ENCODE assay signal across 23 mouse cellular contexts in genomic region chr4:136967511-136967910, GRCm38 (mm10). TPM values are rescaled to one million over a fixed set of nuclear protein-coding genes. Genes with fewer than 3 reads are reported as not detected.
DNase-seq lines count a peak whose midpoint lies in the region; ATAC-seq lines count a peak whose summit lies in the region.
"Had no signal": no experiment of that assay in that cellular context is flagged by ENCODE, and none has a peak within 500 bp of the region (broad histone marks: within the 10 kb centered on the region; RNA-seq: fewer than 3 reads in every experiment).

No protein-coding gene starts in this region.

- H3K9ac ChIP-seq in forebrain, embryonic 11.5 days (ENCODE audit: low read length), result no peak overlapping the region
- H3K9ac ChIP-seq in midbrain, embryonic 11.5 days (ENCODE audit: low read length), result no peak overlapping the region
- H3K9ac ChIP-seq in intestine, embryonic 16.5 days (ENCODE audit: low read depth, low read length), result no peak overlapping the region
- H3K9ac ChIP-seq: embryonic facial prominence, embryonic 12.5 days; limb, embryonic 13.5 days; liver, embryonic 14.5 days; neural tube, embryonic 13.5 days had no signal

- H3K4me3 ChIP-seq in forebrain, embryonic 10.5 days, result no peak overlapping the region
- H3K4me3 ChIP-seq in forebrain, embryonic 11.5 days (ENCODE audit: low read depth, low read length), result no peak overlapping the region
- no peak overlapping the region for H3K4me3 ChIP-seq in midbrain, embryonic 11.5 days (ENCODE audit: low read depth, low read length)
- H3K4me3 ChIP-seq in intestine, embryonic 16.5 days (ENCODE audit: low read length), result no peak overlapping the region
- H3K4me3 ChIP-seq: embryonic facial prominence, embryonic 12.5 days; erythroblast, embryonic 14.5 days; heart, adult 2 months; limb, embryonic 13.5 days; neural tube, embryonic 13.5 days had no signal

- no peak overlapping the region for H3K4me2 ChIP-seq in forebrain, embryonic 11.5 days (ENCODE audit: low read depth, low read length, severe bottlenecking)
- H3K4me2 ChIP-seq in midbrain, embryonic 11.5 days, result no peak overlapping the region; the same call in 1 of the 2 replicates
- H3K4me2 ChIP-seq in intestine, embryonic 16.5 days (ENCODE audit: low read depth, low read length), result no peak overlapping the region
- H3K4me2 ChIP-seq: embryonic facial prominence, embryonic 12.5 days; limb, embryonic 13.5 days; neural tube, embryonic 13.5 days had no signal

- WGBS in forebrain, embryonic 10.5 days, result 47% methylated on average over 9 of the region's 9 CpGs
- WGBS in forebrain, embryonic 11.5 days, result 36% methylated on average over 9 of the region's 9 CpGs
- 23% methylated on average over 9 of the region's 9 CpGs for WGBS in midbrain, embryonic 11.5 days
- 31% methylated on average over 9 of the region's 9 CpGs for WGBS in intestine, embryonic 16.5 days

- H3K9me3 ChIP-seq in forebrain, embryonic 10.5 days, result no peaks in the 10 kb centered on the region
- H3K9me3 ChIP-seq in forebrain, embryonic 11.5 days (ENCODE audit: control insufficient read depth, low read length), result no peaks in the 10 kb centered on the region
- H3K9me3 ChIP-seq in midbrain, embryonic 11.5 days (ENCODE audit: control insufficient read depth, low read length), result no peaks in the 10 kb centered on the region
- no peaks in the 10 kb centered on the region for H3K9me3 ChIP-seq in intestine, embryonic 16.5 days (ENCODE audit: control insufficient read depth, low read length)
- H3K9me3 ChIP-seq: embryonic facial prominence, embryonic 12.5 days; limb, embryonic 13.5 days; neural tube, embryonic 13.5 days had no signal

- peak overlapping the region; percentile 62 for H3K27ac ChIP-seq in forebrain, embryonic 10.5 days
- H3K27ac ChIP-seq in forebrain, embryonic 11.5 days (ENCODE audit: low read depth, low read length), result no peak overlapping the region
- H3K27ac ChIP-seq in midbrain, embryonic 11.5 days (ENCODE audit: low read depth, low read length), result peak overlapping the region; percentile 63
- no peak overlapping the region for H3K27ac ChIP-seq in intestine, embryonic 16.5 days (ENCODE audit: low read length)
- H3K27ac ChIP-seq: embryonic facial prominence, embryonic 12.5 days; heart, adult 2 months; limb, embryonic 13.5 days; liver, embryonic 14.5 days; neural tube, embryonic 13.5 days had no signal

- H3K4me1 ChIP-seq in forebrain, embryonic 10.5 days, result peaks cover 84% of the 10 kb centered on the region
- H3K4me1 ChIP-seq in forebrain, embryonic 11.5 days (replicated peaks; ENCODE audit: control insufficient read depth, insufficient read depth, low read length), result peaks cover 12% of the 10 kb centered on the region; the same call in 1 of the 2 replicates
- H3K4me1 ChIP-seq in midbrain, embryonic 11.5 days (ENCODE audit: control insufficient read depth, insufficient read depth, low read length), result peaks cover 65% of the 10 kb centered on the region
- peaks cover 15% of the 10 kb centered on the region; the same call in 1 of the 2 replicates for H3K4me1 ChIP-seq in intestine, embryonic 16.5 days (ENCODE audit: control insufficient read depth, insufficient read depth, low read length)

- H3K27me3 ChIP-seq in forebrain, embryonic 10.5 days (ENCODE audit: poor library complexity, severe bottlenecking), result peaks cover 100% of the 10 kb centered on the region
- H3K27me3 ChIP-seq in forebrain, embryonic 11.5 days (ENCODE audit: control insufficient read depth, insufficient read depth, low read length), result no peaks in the 10 kb centered on the region; the same call in 1 of the 2 replicates
- peaks cover 68% of the 10 kb centered on the region for H3K27me3 ChIP-seq in midbrain, embryonic 11.5 days (ENCODE audit: control insufficient read depth, insufficient read depth, low read length)
- H3K27me3 ChIP-seq in intestine, embryonic 16.5 days (replicated peaks; ENCODE audit: control insufficient read depth, insufficient read depth, low read length), result peaks cover 30% of the 10 kb centered on the region

- no peak for ATAC-seq in forebrain, embryonic 11.5 days (replicated peaks; ENCODE audit: low FRiP score)
- no peak for ATAC-seq in midbrain, embryonic 11.5 days (ENCODE audit: low FRiP score)
- no peak for ATAC-seq in intestine, embryonic 16.5 days
- no peak for ATAC-seq in megakaryocyte, adult 5-6 weeks (ENCODE audit: poor library complexity, severe bottlenecking)

- no peaks in the 10 kb centered on the region for H3K36me3 ChIP-seq in forebrain, embryonic 10.5 days (replicated peaks)
- no peaks in the 10 kb centered on the region for H3K36me3 ChIP-seq in forebrain, embryonic 11.5 days (ENCODE audit: control insufficient read depth, insufficient read depth, low read length)
- H3K36me3 ChIP-seq in midbrain, embryonic 11.5 days (ENCODE audit: control insufficient read depth, insufficient read depth, low read length), result no peaks in the 10 kb centered on the region
- H3K36me3 ChIP-seq in intestine, embryonic 16.5 days (ENCODE audit: control insufficient read depth, insufficient read depth, low read length), result no peaks in the 10 kb centered on the region
- H3K36me3 ChIP-seq: embryonic facial prominence, embryonic 12.5 days; limb, embryonic 13.5 days; neural tube, embryonic 13.5 days had no signal

- no peak for DNase-seq in forebrain, embryonic 10.5 days (ENCODE audit: extremely low spot score, low spot score)
- DNase-seq in forebrain, embryonic 11.5 days (ENCODE audit: low spot score), result no peak
- DNase-seq in right cerebral cortex, postnatal 14 days, result peak; percentile 21
- no peak for DNase-seq in right cerebral cortex, adult 18-20 months
- no peak for DNase-seq in midbrain, embryonic 11.5 days (ENCODE audit: low spot score, missing footprints)
- DNase-seq in layer of hippocampus, adult 11-12 months (ENCODE audit: low spot score), result no peak
- DNase-seq: adrenal gland, adult 2 months; cerebellum, adult 9-10 months; gastrocnemius, postnatal 25 days; heart, adult 2 months; heart, postnatal 36 days; kidney, adult 9 months; kidney, postnatal 4 days; thymus, postnatal 14 days had no signal

RNA-seq across cellular contexts. Expression of gene Epha8, which starts 10.9 kb away (rescaled TPM):
- 0.46 and 0.60 TPM in 2 replicates for polyA plus RNA-seq in forebrain, embryonic 10.5 days (2016; fragmentation: Nextera tagmentation; extraction: Ambion mirVana)
- polyA plus RNA-seq in forebrain, embryonic 11.5 days (2014; fragmentation: Nextera tagmentation; extraction: Ambion mirVana), result 0.72 and 0.77 TPM in 2 replicates
- 4.1 and 5.0 TPM in 2 replicates for polyA plus RNA-seq in midbrain, embryonic 11.5 days (2014; fragmentation: Nextera tagmentation; extraction: Ambion mirVana)
- polyA plus RNA-seq in intestine, embryonic 16.5 days (2015; fragmentation: Nextera tagmentation; extraction: Ambion mirVana), result 0.33 and 0.54 TPM in 2 replicates
- total RNA-seq in megakaryocyte, adult 5-6 weeks (2015), result 0.09 TPM in 1 of 2 replicates, not detected in the other
- total RNA-seq in megakaryocyte, adult 5-6 weeks (2017), result 0.16 TPM in 1 of 2 replicates, not detected in the other
- total RNA-seq: gastrocnemius, postnatal 25 days; heart, adult 2 months; heart, postnatal 36 days had no signal
- polyA plus RNA-seq: heart, embryonic 14.5 days; lung, embryonic 16.5 days had no signal

Comparison
In these comparisons a context has a peak if more than half of its experiments do, and no peak if none do; other contexts are left out.
1. H3K27ac ChIP-seq: peak in forebrain, embryonic 10.5 days (single experiment) and midbrain, embryonic 11.5 days (single experiment); none in forebrain, embryonic 11.5 days (single experiment) and intestine, embryonic 16.5 days (single experiment).